Comparison of ENCODE assay signal across 13 mouse cellular contexts in the genomic region with DNA sequence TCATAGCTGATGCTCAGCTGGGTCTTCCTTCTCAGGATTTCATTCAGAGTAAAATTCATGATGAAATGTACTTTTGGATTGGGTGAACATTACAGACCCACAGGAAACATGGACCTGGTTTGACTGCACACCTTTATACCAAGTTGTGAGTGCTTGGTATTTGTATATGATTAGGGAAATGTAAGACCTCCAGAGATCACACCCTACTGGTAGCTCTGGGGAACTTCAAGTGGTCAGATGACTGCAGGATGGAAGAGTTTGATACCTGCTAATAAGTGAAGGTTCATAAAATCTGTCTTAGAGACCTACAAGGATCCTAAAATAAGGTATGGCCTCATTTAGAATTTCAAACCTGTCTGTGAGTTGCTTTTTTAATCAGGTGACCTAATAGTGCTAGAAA. TPM values are rescaled to one million over a fixed set of nuclear protein-coding genes. Genes with fewer than 3 reads are reported as not detected.
A peak's percentile ranks its signal among the peaks of the same experiment; 100 is the strongest.
DNase-seq lines count a peak whose midpoint lies in the region; ATAC-seq and TF ChIP-seq lines count a peak whose summit lies in the region.
"Had no signal": no experiment of that assay in that cellular context is flagged by ENCODE, and none has a peak within 500 bp of the region (broad histone marks: within the 10 kb centered on the region; RNA-seq: fewer than 3 reads in every experiment).

No protein-coding gene starts in this region.

- no peak overlapping the region for H3K4me2 ChIP-seq in intestine, embryonic 14.5 days (ENCODE audit: low read length)
- no peak overlapping the region for H3K4me2 ChIP-seq in intestine, embryonic 16.5 days (ENCODE audit: low read depth, low read length)
- no peak overlapping the region for H3K4me2 ChIP-seq in CH12.LX (ENCODE audit: insufficient read depth, low read depth, poor library complexity, severe bottlenecking)
- H3K4me2 ChIP-seq: embryonic facial prominence, embryonic 13.5 days had no signal

- DNase-seq in intestine, embryonic 14.5 days (ENCODE audit: low spot score) = no peak
- DNase-seq in 3T3-L1 (ENCODE audit: low read depth, low spot score) (peak; percentile 55), CH12.LX (ENCODE audit: extremely low read depth) (no peak)
- no peak for DNase-seq in right cerebral cortex, postnatal 4 days
- DNase-seq in urinary bladder, adult 2 months (ENCODE audit: low spot score) = no peak
- DNase-seq in kidney, adult 18-20 months = no peak
- DNase-seq: kidney, adult 9 months; lung, adult 18-20 months; right cerebral cortex, adult 18-20 months had no signal

- 0 out of 2 replicates have a peak, but pooled peaks have one; percentile 19 for ATAC-seq in intestine, embryonic 14.5 days (replicated peaks; ENCODE audit: low FRiP score, low TSS enrichment, low read depth)
- no peak for ATAC-seq in intestine, embryonic 16.5 days
- ATAC-seq in granulocyte monocyte progenitor cell, adult 5-6 weeks (replicated peaks; ENCODE audit: poor library complexity, severe bottlenecking) = peak; percentile 68

- H3K9me3 ChIP-seq in intestine, embryonic 14.5 days (ENCODE audit: control insufficient read depth, low read length) = no peaks in the 10 kb centered on the region
- H3K9me3 ChIP-seq in intestine, embryonic 16.5 days (ENCODE audit: control insufficient read depth, low read length) = no peaks in the 10 kb centered on the region
- no peaks in the 10 kb centered on the region for H3K9me3 ChIP-seq in CH12.LX (replicated peaks; ENCODE audit: low read length)
- H3K9me3 ChIP-seq: embryonic facial prominence, embryonic 13.5 days had no signal

- no peak for TF ChIP-seq POLR2A in CH12.LX (IDR thresholded peaks at IDR 0.05; ENCODE audit: low read depth, low read length)

- no peak overlapping the region for H3K27ac ChIP-seq in intestine, embryonic 14.5 days (ENCODE audit: low read depth)
- H3K27ac ChIP-seq in intestine, embryonic 16.5 days (ENCODE audit: low read length) = no peak overlapping the region
- no peak overlapping the region for H3K27ac ChIP-seq in CH12.LX (ENCODE audit: insufficient read depth, low read depth)
- H3K27ac ChIP-seq: embryonic facial prominence, embryonic 13.5 days had no signal

- H3K9ac ChIP-seq in intestine, embryonic 14.5 days (ENCODE audit: low read length) = no peak overlapping the region
- H3K9ac ChIP-seq in intestine, embryonic 16.5 days (ENCODE audit: low read depth, low read length) = no peak overlapping the region
- no peak overlapping the region for H3K9ac ChIP-seq in CH12.LX (ENCODE audit: insufficient read depth, low read depth)
- H3K9ac ChIP-seq: embryonic facial prominence, embryonic 13.5 days had no signal

- H3K36me3 ChIP-seq in intestine, embryonic 14.5 days (ENCODE audit: control insufficient read depth, insufficient read depth, low read length) = no peaks in the 10 kb centered on the region
- H3K36me3 ChIP-seq in intestine, embryonic 16.5 days (ENCODE audit: control insufficient read depth, insufficient read depth, low read length) = no peaks in the 10 kb centered on the region
- no peaks in the 10 kb centered on the region for H3K36me3 ChIP-seq in CH12.LX (replicated peaks in 1 of 2; ENCODE audit: control insufficient read depth in 1 of 2, insufficient read depth in 1 of 2, low read length in 1 of 2)
- H3K36me3 ChIP-seq: embryonic facial prominence, embryonic 13.5 days had no signal

- TF ChIP-seq CTCF in CH12.LX (conservative IDR thresholded peaks at IDR 0.05 in 1 of 2, IDR thresholded peaks at IDR 0.05 in 1 of 2; ENCODE audit: low read depth in 2 of 2, low read length in 2 of 2) = peak in 1 of 2 experiments; percentile 67; a peak in 3 of 4 replicates

- dilution Hi-C loops in CH12.LX (cut with MboI; ENCODE audit: extremely low pct_ligation_motif_present, extremely low pct_unique_long_range_greater_than_20kb, low sequenced_read_pairs) = no loop called here

- H3K79me2 ChIP-seq in CH12.LX (replicated peaks; ENCODE audit: control insufficient read depth, extremely low read depth, insufficient read depth, poor library complexity, severe bottlenecking) = no peaks in the 10 kb centered on the region

- H3K4me3 ChIP-seq in intestine, embryonic 14.5 days (ENCODE audit: low read depth, low read length) = no peak overlapping the region
- H3K4me3 ChIP-seq in intestine, embryonic 16.5 days (ENCODE audit: low read length) = no peak overlapping the region
- no peak overlapping the region for H3K4me3 ChIP-seq in CH12.LX (replicated peaks in 1 of 3; ENCODE audit: low read depth in 2 of 3, low read length in 2 of 3, poor library complexity in 1 of 3)
- H3K4me3 ChIP-seq: embryonic facial prominence, embryonic 13.5 days had no signal

- H3K4me1 ChIP-seq in intestine, embryonic 14.5 days (replicated peaks; ENCODE audit: control insufficient read depth, insufficient read depth, low read length) = no peaks in the 10 kb centered on the region
- H3K4me1 ChIP-seq in intestine, embryonic 16.5 days (ENCODE audit: control insufficient read depth, insufficient read depth, low read length) = no peaks in the 10 kb centered on the region
- H3K4me1 ChIP-seq in CH12.LX (ENCODE audit: control insufficient read depth in 1 of 2, insufficient read depth in 2 of 2) = peaks cover 0 to 5% of the 10 kb centered on the region in 2 experiments; a peak in 1 of 4 replicates
- H3K4me1 ChIP-seq: embryonic facial prominence, embryonic 13.5 days had no signal

- no peak for TF ChIP-seq EP300 in CH12.LX (IDR thresholded peaks at IDR 0.05; ENCODE audit: low read length)

- TF ChIP-seq RAD21 in CH12.LX (IDR thresholded peaks at IDR 0.05; ENCODE audit: low read depth, low read length) = peak; percentile 45

- in situ Hi-C loops in CH12.LX (cut with MboI; ENCODE audit: low pct_ligation_motif_present, low pct_unique_long_range_greater_than_20kb, low sequenced_read_pairs) = loop anchor here (10.0 kb wide), 2 partner anchors 173 to 273 kb away; no protein-coding TSS in a partner anchor

- H3K27me3 ChIP-seq in intestine, embryonic 14.5 days (replicated peaks; ENCODE audit: control insufficient read depth, insufficient read depth, low read length) = no peaks in the 10 kb centered on the region
- H3K27me3 ChIP-seq in intestine, embryonic 16.5 days (replicated peaks; ENCODE audit: control insufficient read depth, insufficient read depth, low read length) = no peaks in the 10 kb centered on the region
- H3K27me3 ChIP-seq in CH12.LX (replicated peaks) = no peaks in the 10 kb centered on the region
- H3K27me3 ChIP-seq: embryonic facial prominence, embryonic 13.5 days had no signal

TF ChIP-seq in CH12.LX, 34 proteins besides CTCF, POLR2A, EP300 and RAD21:
- TF ChIP-seq ZNF384 (IDR thresholded peaks at IDR 0.05; ENCODE audit: low read depth, low read length) (peak; percentile 49; the same call in 1 of the 2 replicates), USF1 (IDR thresholded peaks at IDR 0.05; ENCODE audit: low read depth, low read length) (no peak), SMC3 (IDR thresholded peaks at IDR 0.05; ENCODE audit: low read depth, low read length) (peak; percentile 59)

RNA-seq across cellular contexts. Expression of a gene that starts 27.0 kb away (rescaled TPM):
- polyA plus RNA-seq in intestine, embryonic 14.5 days (2014; fragmentation: Nextera tagmentation; extraction: Ambion mirVana) = 0.51 TPM in 1 of 2 replicates, not detected in the other
- 0.24 and 0.37 TPM in 2 replicates for polyA plus RNA-seq in intestine, embryonic 16.5 days (2015; fragmentation: Nextera tagmentation; extraction: Ambion mirVana)
- total RNA-seq in CH12.LX (2012; rRNA removed) = 112 and 132 TPM in 2 replicates
- 229 and 269 TPM in 2 replicates for total RNA-seq in CH12.LX (2014; rRNA removed)
- 71.2 and 71.3 TPM in 2 replicates for polyA plus RNA-seq in CH12.LX (2012; ENCODE audit: insufficient read length, low read depth)
- 60.9 and 69.3 TPM in 2 replicates for total RNA-seq in granulocyte monocyte progenitor cell, adult 5-6 weeks (2014; fragmentation: Nextera tagmentation)
- 163 and 224 TPM in 2 replicates for total RNA-seq in granulocyte monocyte progenitor cell, adult 5-6 weeks (2017)
- polyA plus RNA-seq in urinary bladder, adult 2 months (2012; rRNA removed) = 0.32 and 0.49 TPM in 2 replicates
- total RNA-seq: layer of hippocampus, postnatal 14 days had no signal
- polyA plus RNA-seq: embryonic facial prominence, embryonic 13.5 days had no signal

Comparison
In these comparisons a context has a peak if more than half of its experiments do, and no peak if none do; other contexts are left out.
1. RNA of a gene that starts 27.0 kb away (polyA plus RNA-seq): 71.2 to 71.3 TPM in CH12.LX; 0.51 TPM in intestine, embryonic 14.5 days, 0.32 to 0.49 TPM in urinary bladder, adult 2 months and 0.24 to 0.37 TPM in intestine, embryonic 16.5 days; every median in the first group is over 10 times any median in the second.